Comparison of ENCODE assay signal across 15 mouse cellular contexts in the genomic region with DNA sequence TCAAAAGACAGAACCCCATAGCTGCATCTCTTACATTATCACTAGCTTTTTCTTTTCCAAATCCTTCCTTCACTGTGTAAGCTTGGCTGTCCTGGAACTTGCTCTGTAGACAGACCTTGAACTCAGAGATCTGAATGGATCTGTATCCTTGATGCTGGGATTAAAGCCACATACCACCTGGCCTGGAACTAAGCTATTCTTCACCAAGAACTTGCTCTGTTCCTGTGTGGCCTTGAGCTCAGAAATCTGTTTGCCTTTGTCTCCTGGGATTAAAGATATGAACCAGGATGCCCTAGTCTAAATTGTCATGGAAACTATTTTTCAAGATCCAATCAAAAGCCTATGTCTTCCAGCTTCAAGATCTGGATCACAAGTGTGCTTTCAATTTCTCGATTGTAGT.
"Had no signal": no experiment of that assay in that cellular context is flagged by ENCODE, and none has a peak within 500 bp of the region (broad histone marks: within the 10 kb centered on the region; RNA-seq: fewer than 3 reads in every experiment).

No protein-coding gene starts in this region.

- H3K9ac ChIP-seq: neural tube, embryonic 15.5 days; stomach, embryonic 15.5 days had no signal

- H3K4me2 ChIP-seq: neural tube, embryonic 15.5 days; stomach, embryonic 15.5 days had no signal

- H3K27ac ChIP-seq: neural tube, embryonic 15.5 days; stomach, embryonic 15.5 days; stomach, postnatal 0 days had no signal

- H3K9me3 ChIP-seq: neural tube, embryonic 15.5 days; stomach, embryonic 15.5 days had no signal

- H3K4me1 ChIP-seq: neural tube, embryonic 15.5 days; stomach, embryonic 15.5 days had no signal

- DNase-seq: retina, postnatal 1 day; right cerebral cortex, adult 18-20 months; right cerebral cortex, postnatal 14 days; right cerebral cortex, postnatal 25 days; right cerebral cortex, postnatal 4 days; spleen, adult 18-20 months; thymus, adult 18-20 months; thymus, adult 2 months; thymus, postnatal 14 days; thymus, postnatal 25 days; thymus, postnatal 36 days; thymus, postnatal 4 days had no signal

- H3K36me3 ChIP-seq: neural tube, embryonic 15.5 days; stomach, embryonic 15.5 days had no signal

- H3K4me3 ChIP-seq: neural tube, embryonic 15.5 days; stomach, embryonic 15.5 days had no signal

- H3K27me3 ChIP-seq: neural tube, embryonic 15.5 days; stomach, embryonic 15.5 days had no signal
